Comparison of ENCODE assay signal across 12 mouse cellular contexts in the genomic region with DNA sequence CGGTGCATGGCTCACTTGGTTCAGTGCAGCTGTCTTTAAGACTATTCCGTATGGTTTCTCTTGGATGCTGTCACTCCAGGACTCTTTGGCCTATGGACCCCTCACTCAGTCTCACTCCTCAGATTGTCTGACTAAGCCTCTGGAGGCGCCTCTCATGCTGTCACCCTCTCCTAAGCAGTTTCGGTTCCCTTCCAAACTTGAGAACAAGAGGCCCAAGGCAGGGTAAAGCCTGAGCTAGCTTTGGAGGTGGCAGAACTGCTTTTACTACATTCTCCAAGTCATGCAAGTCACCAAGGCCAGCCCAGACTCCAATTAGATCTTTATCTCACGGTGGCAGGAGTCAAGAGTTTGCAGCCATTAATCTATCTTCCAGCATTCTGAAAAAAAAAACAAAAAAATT.
DNase-seq lines count a peak whose midpoint lies in the region; ATAC-seq and TF ChIP-seq lines count a peak whose summit lies in the region.
"Had no signal": no experiment of that assay in that cellular context is flagged by ENCODE, and none has a peak within 500 bp of the region (broad histone marks: within the 10 kb centered on the region; RNA-seq: fewer than 3 reads in every experiment).

No protein-coding gene starts in this region.

- DNase-seq in kidney, adult 2 months: peak; percentile 38
- no peak for DNase-seq in kidney, postnatal 36 days
- DNase-seq in lung, embryonic 14.5 days: peak; percentile 47
- no peak for DNase-seq in lung, adult 18-20 months
- DNase-seq in CH12.LX (ENCODE audit: extremely low read depth): peak; percentile 85
- DNase-seq in embryonic facial prominence, embryonic 10.5 days (ENCODE audit: low spot score): no peak
- DNase-seq: forebrain, postnatal 0 days had no signal

- WGBS in kidney, adult 2 months: 74% methylated on average over 5 of the region's 5 CpGs
- WGBS in lung, embryonic 14.5 days: 44% methylated on average over 5 of the region's 5 CpGs
- WGBS in macrophage (ENCODE audit: missing documents): 48% methylated on average over 5 of the region's 5 CpGs
- 83% methylated on average over 5 of the region's 5 CpGs for WGBS in embryonic facial prominence, embryonic 10.5 days

- H3K9ac ChIP-seq in lung, embryonic 14.5 days: no peak overlapping the region
- H3K9ac ChIP-seq in CH12.LX (ENCODE audit: insufficient read depth, low read depth): 0 out of 2 replicates have a peak overlapping the region, but pooled peaks have one; percentile 11
- H3K9ac ChIP-seq: forebrain, postnatal 0 days; heart, embryonic 15.5 days; hindbrain, embryonic 13.5 days had no signal

- dilution Hi-C loops in CH12.LX (cut with MboI; ENCODE audit: extremely low pct_ligation_motif_present, extremely low pct_unique_long_range_greater_than_20kb, low sequenced_read_pairs): no loop called here

- H3K27me3 ChIP-seq in kidney, adult 2 months (replicated peaks; ENCODE audit: control insufficient read depth, insufficient read depth, low read length): no peaks in the 10 kb centered on the region
- no peaks in the 10 kb centered on the region for H3K27me3 ChIP-seq in lung, embryonic 14.5 days (ENCODE audit: insufficient read depth, low read length)
- no peaks in the 10 kb centered on the region for H3K27me3 ChIP-seq in CH12.LX (replicated peaks)
- no peaks in the 10 kb centered on the region for H3K27me3 ChIP-seq in embryonic facial prominence, embryonic 10.5 days (replicated peaks; ENCODE audit: low read depth, poor library complexity, severe bottlenecking)
- H3K27me3 ChIP-seq: heart, embryonic 15.5 days; hindbrain, embryonic 13.5 days had no signal

- no peaks in the 10 kb centered on the region for H3K36me3 ChIP-seq in kidney, adult 2 months (ENCODE audit: control insufficient read depth, insufficient read depth, low read length)
- no peaks in the 10 kb centered on the region for H3K36me3 ChIP-seq in lung, embryonic 14.5 days (ENCODE audit: insufficient read depth)
- H3K36me3 ChIP-seq in CH12.LX (replicated peaks in 1 of 2; ENCODE audit: control insufficient read depth in 1 of 2, insufficient read depth in 1 of 2, low read length in 1 of 2): no peaks in the 10 kb centered on the region
- H3K36me3 ChIP-seq in macrophage (ENCODE audit: inconsistent target): no peaks in the 10 kb centered on the region
- no peaks in the 10 kb centered on the region for H3K36me3 ChIP-seq in embryonic facial prominence, embryonic 10.5 days (replicated peaks)
- H3K36me3 ChIP-seq: heart, embryonic 15.5 days; hindbrain, embryonic 13.5 days had no signal

- TF ChIP-seq EP300 in CH12.LX (IDR thresholded peaks at IDR 0.05; ENCODE audit: low read length): peak; percentile 92

- H3K27ac ChIP-seq in kidney, adult 2 months (ENCODE audit: insufficient read depth, low read depth, low read length): no peak overlapping the region
- no peak overlapping the region for H3K27ac ChIP-seq in lung, embryonic 14.5 days (ENCODE audit: low read depth)
- H3K27ac ChIP-seq in CH12.LX (ENCODE audit: insufficient read depth, low read depth) (0 out of 2 replicates have a peak overlapping the region, but pooled peaks have one; percentile 4), macrophage (peak overlapping the region; percentile 95)
- no peak overlapping the region for H3K27ac ChIP-seq in embryonic facial prominence, embryonic 10.5 days (replicated peaks)
- H3K27ac ChIP-seq: heart, embryonic 15.5 days; hindbrain, embryonic 13.5 days had no signal

- TF ChIP-seq POLR2A in kidney, adult 2 months (IDR thresholded peaks at IDR 0.05; ENCODE audit: low read depth, low read length): no peak
- peak; percentile 19; the same call in 1 of the 2 replicates for TF ChIP-seq POLR2A in CH12.LX (IDR thresholded peaks at IDR 0.05; ENCODE audit: low read depth, low read length)

- no peaks in the 10 kb centered on the region for H3K9me3 ChIP-seq in lung, embryonic 14.5 days (ENCODE audit: low read depth, low read length)
- H3K9me3 ChIP-seq in CH12.LX (replicated peaks; ENCODE audit: low read length): no peaks in the 10 kb centered on the region
- H3K9me3 ChIP-seq in embryonic facial prominence, embryonic 10.5 days: no peaks in the 10 kb centered on the region
- H3K9me3 ChIP-seq: heart, embryonic 15.5 days; hindbrain, embryonic 13.5 days; megakaryocyte, embryonic 14.5 days had no signal

- H3K4me1 ChIP-seq in kidney, adult 2 months (ENCODE audit: control insufficient read depth, insufficient read depth, low read length): peaks cover 19% of the 10 kb centered on the region
- no peaks in the 10 kb centered on the region for H3K4me1 ChIP-seq in lung, embryonic 14.5 days (ENCODE audit: insufficient read depth)
- peaks cover 30 to 72% of the 10 kb centered on the region in 2 experiments for H3K4me1 ChIP-seq in CH12.LX (ENCODE audit: control insufficient read depth in 1 of 2, insufficient read depth in 2 of 2)
- H3K4me1 ChIP-seq in embryonic facial prominence, embryonic 10.5 days: peaks cover 7% of the 10 kb centered on the region; the same call in 1 of the 2 replicates

- H3K79me2 ChIP-seq in CH12.LX (replicated peaks; ENCODE audit: control insufficient read depth, extremely low read depth, insufficient read depth, poor library complexity, severe bottlenecking): no peaks in the 10 kb centered on the region
- peaks cover 82% of the 10 kb centered on the region for H3K79me2 ChIP-seq in macrophage (ENCODE audit: inconsistent target)

- peak; percentile 2 for TF ChIP-seq RAD21 in CH12.LX (IDR thresholded peaks at IDR 0.05; ENCODE audit: low read depth, low read length)

- no peak overlapping the region for H3K4me3 ChIP-seq in kidney, adult 2 months (ENCODE audit: insufficient read depth, low read depth, low read length)
- H3K4me3 ChIP-seq in lung, embryonic 14.5 days (ENCODE audit: low read depth, low read length): no peak overlapping the region
- H3K4me3 ChIP-seq in CH12.LX (replicated peaks in 1 of 3; ENCODE audit: low read depth in 2 of 3, low read length in 2 of 3, poor library complexity in 1 of 3) (no peak overlapping the region), macrophage (ENCODE audit: inconsistent target) (no peak overlapping the region)
- H3K4me3 ChIP-seq in embryonic facial prominence, embryonic 10.5 days: no peak overlapping the region
- H3K4me3 ChIP-seq: heart, embryonic 15.5 days; hindbrain, embryonic 13.5 days; megakaryocyte, embryonic 14.5 days had no signal

- no peak for ATAC-seq in lung, embryonic 14.5 days (ENCODE audit: insufficient read depth)
- ATAC-seq in CD4-positive, CD25-positive, alpha-beta regulatory T cell, adult 4 months: no peak
- ATAC-seq: forebrain, postnatal 0 days had no signal

- H3K4me2 ChIP-seq in lung, embryonic 14.5 days: no peak overlapping the region
- peak overlapping the region; percentile 17; the same call in 1 of the 2 replicates for H3K4me2 ChIP-seq in CH12.LX (ENCODE audit: insufficient read depth, low read depth, poor library complexity, severe bottlenecking)
- H3K4me2 ChIP-seq: heart, embryonic 15.5 days; hindbrain, embryonic 13.5 days had no signal

- TF ChIP-seq CTCF in kidney, adult 2 months (conservative IDR thresholded peaks at IDR 0.05; ENCODE audit: insufficient read depth, insufficient read length, low read depth, low read length): no peak
- no peak for TF ChIP-seq CTCF in lung, embryonic 14.5 days (IDR thresholded peaks at IDR 0.05; ENCODE audit: low read depth)
- TF ChIP-seq CTCF in CH12.LX (conservative IDR thresholded peaks at IDR 0.05 in 1 of 2, IDR thresholded peaks at IDR 0.05 in 1 of 2; ENCODE audit: low read depth in 2 of 2, low read length in 2 of 2): no peak

- in situ Hi-C loops in CH12.LX (cut with MboI; ENCODE audit: low pct_ligation_motif_present, low pct_unique_long_range_greater_than_20kb, low sequenced_read_pairs): no loop called here

TF ChIP-seq in CH12.LX, 34 proteins besides CTCF, POLR2A, EP300 and RAD21:
- no peak for TF ChIP-seq ZKSCAN1 (IDR thresholded peaks at IDR 0.05; ENCODE audit: borderline replicate concordance, low read depth, low read length)
- peak; percentile 98 for TF ChIP-seq IRF4 (IDR thresholded peaks at IDR 0.05; ENCODE audit: low read depth, low read length)
- TF ChIP-seq JUN (IDR thresholded peaks at IDR 0.05; ENCODE audit: insufficient read depth, low read depth, low read length): no peak
- no peak for TF ChIP-seq MEF2A (IDR thresholded peaks at IDR 0.05; ENCODE audit: borderline replicate concordance, low read depth, low read length)
- no peak for TF ChIP-seq NELFE (IDR thresholded peaks at IDR 0.05; ENCODE audit: low read depth, low read length)
- TF ChIP-seq TCF12 (IDR thresholded peaks at IDR 0.05; ENCODE audit: low read depth, low read length): peak; percentile 44; the same call in 1 of the 2 replicates
- TF ChIP-seq MAZ (IDR thresholded peaks at IDR 0.05; ENCODE audit: low read depth, low read length): no peak
- no peak for TF ChIP-seq UBTF (IDR thresholded peaks at IDR 0.05; ENCODE audit: low read depth, low read length)
- no peak for TF ChIP-seq E2F4 (IDR thresholded peaks at IDR 0.05; ENCODE audit: insufficient replicate concordance, low read depth, low read length)
- no peak for TF ChIP-seq SMC3 (IDR thresholded peaks at IDR 0.05; ENCODE audit: low read depth, low read length)
- TF ChIP-seq ZNF384 (IDR thresholded peaks at IDR 0.05; ENCODE audit: low read depth, low read length): no peak
- TF ChIP-seq RCOR1 (conservative IDR thresholded peaks at IDR 0.05; ENCODE audit: low read depth, low read length): no peak
- TF ChIP-seq TBP (conservative IDR thresholded peaks at IDR 0.05; ENCODE audit: low read depth, low read length): peak; percentile 24; the same call in 1 of the 2 replicates
- no peak for TF ChIP-seq USF2 (conservative IDR thresholded peaks at IDR 0.05; ENCODE audit: low read depth, low read length)
- no peak for TF ChIP-seq CHD1 (IDR thresholded peaks at IDR 0.05; ENCODE audit: low read depth, low read length)
- no peak; the same call in 1 of the 2 replicates for TF ChIP-seq MXI1 (IDR thresholded peaks at IDR 0.05; ENCODE audit: low read depth, low read length)
- TF ChIP-seq ELF1 (IDR thresholded peaks at IDR 0.05; ENCODE audit: low read depth, low read length): no peak
- no peak for TF ChIP-seq GABPA (IDR thresholded peaks at IDR 0.05; ENCODE audit: insufficient replicate concordance, low read depth, low read length)
- no peak for TF ChIP-seq PAX5 (IDR thresholded peaks at IDR 0.05; ENCODE audit: low read length)
- TF ChIP-seq JUND (conservative IDR thresholded peaks at IDR 0.05; ENCODE audit: low read depth, low read length): no peak
- no peak for TF ChIP-seq POLR2AphosphoS2 (IDR thresholded peaks at IDR 0.05; ENCODE audit: low read depth, low read length)
- peak; percentile 62 for TF ChIP-seq BHLHE40 (IDR thresholded peaks at IDR 0.05; ENCODE audit: low read depth, low read length)
- TF ChIP-seq ETS1 (conservative IDR thresholded peaks at IDR 0.05; ENCODE audit: low read depth, low read length): no peak; the same call in none of the 2 replicates
- no peak for TF ChIP-seq MAFK (IDR thresholded peaks at IDR 0.05; ENCODE audit: insufficient replicate concordance, low read length)
TF ChIP-seq in CH12.LX: peak in this region for 4.

Comparison
In these comparisons a context has a peak if more than half of its experiments do, and no peak if none do; other contexts are left out.
1. DNase-seq: peak in kidney, adult 2 months (single experiment), lung, embryonic 14.5 days (single experiment) and CH12.LX (single experiment); none in kidney, postnatal 36 days (0 of 2), lung, adult 18-20 months (0 of 2) and embryonic facial prominence, embryonic 10.5 days (single experiment).
2. H3K27ac ChIP-seq: peak in CH12.LX (single experiment) and macrophage (single experiment); none in kidney, adult 2 months (single experiment), lung, embryonic 14.5 days (single experiment) and embryonic facial prominence, embryonic 10.5 days (single experiment).